Mouse (Mus musculus): ENCODE data around the gene Hoga1. TPM values are rescaled to one million over a fixed set of nuclear protein-coding genes. Genes with fewer than 3 reads are reported as not detected.
A peak's percentile ranks its signal among the peaks of the same experiment; 100 is the strongest.

Gene Hoga1
- total and polyA plus RNA-seq, 3 experiments: not detected

- TF ChIP-seq RAD21 (IDR thresholded peaks at IDR 0.05; ENCODE audit: low read depth, low read length): peak; percentile 64
- TF ChIP-seq ETS1 (conservative IDR thresholded peaks at IDR 0.05; ENCODE audit: low read depth, low read length): no peak
- TF ChIP-seq UBTF (IDR thresholded peaks at IDR 0.05; ENCODE audit: low read depth, low read length): no peak
- TF ChIP-seq POLR2A (IDR thresholded peaks at IDR 0.05; ENCODE audit: low read depth, low read length): no peak
- TF ChIP-seq MYC (IDR thresholded peaks at IDR 0.05; ENCODE audit: low read depth, low read length): 0 out of 2 replicates have a peak, but pooled peaks have one; percentile 27
- TF ChIP-seq PAX5 (IDR thresholded peaks at IDR 0.05; ENCODE audit: low read length): no peak
- TF ChIP-seq ELF1 (IDR thresholded peaks at IDR 0.05; ENCODE audit: low read depth, low read length): no peak
Measured at GRCm38 (mm10) chr19:42035456-42036248, 9.8 kb upstream of the Hoga1 start, which contains the start of gene Ankrd2 (continued).

DNA sequence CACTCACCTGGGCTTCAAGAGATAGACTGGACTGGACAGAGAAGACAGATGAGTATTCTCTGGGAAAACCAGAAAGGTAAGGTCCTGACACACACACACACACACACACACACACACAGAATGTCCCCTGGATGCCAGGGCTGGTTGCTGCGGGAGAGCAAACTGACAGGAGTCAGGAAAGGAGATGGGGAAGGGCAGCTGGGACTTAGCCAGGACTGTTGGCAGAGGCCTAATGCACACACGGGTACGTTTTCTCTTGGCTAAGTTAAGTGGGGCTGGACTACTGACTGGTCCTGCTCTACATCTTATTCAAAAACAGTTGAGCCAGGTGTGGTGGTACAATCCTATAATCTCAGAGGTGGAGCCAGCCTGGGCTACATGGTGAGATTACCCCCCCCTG lies 9.1 kb upstream of the Hoga1 start:
- Histone ChIP-seq H3K79me2 (replicated peaks; ENCODE audit: control insufficient read depth, extremely low read depth, insufficient read depth, poor library complexity, severe bottlenecking) (no peaks in the 10 kb centered on the region), H3K9ac (ENCODE audit: insufficient read depth, low read depth) (no peak overlapping the region), H3K4me1 (ENCODE audit: control insufficient read depth in 1 of 2, insufficient read depth in 2 of 2) (peaks cover 0 to 3% of the 10 kb centered on the region in 2 experiments; a peak in 2 of 4 replicates), H3K9me3 (replicated peaks; ENCODE audit: low read length) (no peaks in the 10 kb centered on the region), H3K36me3 (replicated peaks in 1 of 2; ENCODE audit: control insufficient read depth in 1 of 2, insufficient read depth in 1 of 2, low read length in 1 of 2) (peaks cover 0 to 30% of the 10 kb centered on the region in 2 experiments), H3K27ac (ENCODE audit: insufficient read depth, low read depth) (no peak overlapping the region), H3K4me3 (replicated peaks in 1 of 3; ENCODE audit: low read depth in 2 of 3, low read length in 2 of 3, poor library complexity in 1 of 3) (no peak overlapping the region), H3K27me3 (replicated peaks) (peaks cover 29% of the 10 kb centered on the region), H3K4me2 (ENCODE audit: insufficient read depth, low read depth, poor library complexity, severe bottlenecking) (no peak overlapping the region)
- no peak for DNase-seq (ENCODE audit: extremely low read depth)
- no peak for TF ChIP-seq ETS1 (conservative IDR thresholded peaks at IDR 0.05; ENCODE audit: low read depth, low read length)
- no peak for TF ChIP-seq MEF2A (IDR thresholded peaks at IDR 0.05; ENCODE audit: borderline replicate concordance, low read depth, low read length)
- no peak for TF ChIP-seq UBTF (IDR thresholded peaks at IDR 0.05; ENCODE audit: low read depth, low read length)
- TF ChIP-seq RAD21 (IDR thresholded peaks at IDR 0.05; ENCODE audit: low read depth, low read length): no peak
- no peak for TF ChIP-seq NRF1 (IDR thresholded peaks at IDR 0.05; ENCODE audit: low read depth, low read length)
- TF ChIP-seq EP300 (IDR thresholded peaks at IDR 0.05; ENCODE audit: low read length): no peak
- TF ChIP-seq MXI1 (IDR thresholded peaks at IDR 0.05; ENCODE audit: low read depth, low read length): no peak
- TF ChIP-seq CHD2 (IDR thresholded peaks at IDR 0.05; ENCODE audit: low read length): no peak
- dilution Hi-C loops (cut with MboI; ENCODE audit: extremely low pct_ligation_motif_present, extremely low pct_unique_long_range_greater_than_20kb, low sequenced_read_pairs): no loop called here
- in situ Hi-C loops (cut with MboI; ENCODE audit: low pct_ligation_motif_present, low pct_unique_long_range_greater_than_20kb, low sequenced_read_pairs): no loop called here

DNA sequence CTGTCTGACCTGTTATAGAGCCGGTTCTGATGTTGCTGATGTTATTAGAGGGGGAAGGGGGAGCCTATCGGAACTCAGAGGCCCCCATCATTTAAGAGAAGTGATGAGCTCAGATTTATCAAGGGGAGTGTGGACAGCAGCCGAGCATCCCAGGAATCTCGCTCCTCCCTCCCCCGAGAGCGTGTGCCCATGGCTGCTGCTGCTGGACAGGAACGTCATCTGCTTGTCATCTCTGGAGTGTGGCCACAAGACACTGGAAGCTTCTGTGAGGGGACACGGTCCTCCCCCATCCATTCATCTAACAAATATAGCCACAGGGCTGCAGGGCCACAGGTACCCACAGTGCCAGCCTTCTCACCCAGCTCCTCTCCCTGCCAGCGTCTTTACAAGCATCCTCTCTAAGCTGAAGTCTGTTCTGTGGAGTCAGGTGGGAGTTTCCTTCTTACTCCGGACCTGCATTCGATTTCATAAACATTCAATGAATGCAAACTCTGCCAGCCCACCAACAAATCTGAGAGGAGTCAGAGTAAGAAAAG lies 8.2 kb upstream of the Hoga1 start:
- Histone ChIP-seq H3K9me3 (replicated peaks; ENCODE audit: low read length) (no peaks in the 10 kb centered on the region), H3K4me1 (ENCODE audit: control insufficient read depth in 1 of 2, insufficient read depth in 2 of 2) (peaks cover 0 to 3% of the 10 kb centered on the region in 2 experiments; a peak in 2 of 4 replicates), H3K9ac (ENCODE audit: insufficient read depth, low read depth) (no peak overlapping the region), H3K27ac (ENCODE audit: insufficient read depth, low read depth) (no peak overlapping the region), H3K36me3 (replicated peaks in 1 of 2; ENCODE audit: control insufficient read depth in 1 of 2, insufficient read depth in 1 of 2, low read length in 1 of 2) (peaks cover 0 to 23% of the 10 kb centered on the region in 2 experiments), H3K27me3 (replicated peaks) (peaks cover 37% of the 10 kb centered on the region), H3K4me3 (replicated peaks in 1 of 3; ENCODE audit: low read depth in 2 of 3, low read length in 2 of 3, poor library complexity in 1 of 3) (no peak overlapping the region), H3K4me2 (ENCODE audit: insufficient read depth, low read depth, poor library complexity, severe bottlenecking) (no peak overlapping the region), H3K79me2 (replicated peaks; ENCODE audit: control insufficient read depth, extremely low read depth, insufficient read depth, poor library complexity, severe bottlenecking) (no peaks in the 10 kb centered on the region)
- dilution Hi-C loops (cut with MboI; ENCODE audit: extremely low pct_ligation_motif_present, extremely low pct_unique_long_range_greater_than_20kb, low sequenced_read_pairs): no loop called here
- no peak for DNase-seq (ENCODE audit: extremely low read depth)
- in situ Hi-C loops (cut with MboI; ENCODE audit: low pct_ligation_motif_present, low pct_unique_long_range_greater_than_20kb, low sequenced_read_pairs): no loop called here
- TF ChIP-seq USF1 (IDR thresholded peaks at IDR 0.05; ENCODE audit: low read depth, low read length) (no peak), ZMIZ1 (IDR thresholded peaks at IDR 0.05; ENCODE audit: low read depth, low read length) (no peak), SIN3A (IDR thresholded peaks at IDR 0.05; ENCODE audit: low read length) (no peak)
